Mouse (Mus musculus): Measurements from ENCODE around the gene Acvr2a.

Acvr2a gene

GRCm38 (mm10) chr2:48885945-48886344 lies 72.0 kb downstream of the Acvr2a start:
- peak; percentile 77 to 90 for DNase-seq

- DNase-seq: no peak
Observed at GRCm38 (mm10) chr2:48895186-48895585, 81.3 kb downstream of the Acvr2a start.

GRCm38 (mm10) chr2:48908866-48909265 lies 95.0 kb downstream of the Acvr2a start:
- peak; percentile 22 to 41 for DNase-seq

- DNase-seq: peak; percentile 17 to 21
Observed at GRCm38 (mm10) chr2:48914185-48914584, 100.3 kb downstream of the Acvr2a start.

- no peak for DNase-seq
Observed at GRCm38 (mm10) chr2:48915832-48916231, 101.9 kb downstream of the Acvr2a start.

- DNase-seq: no peak
Observed at GRCm38 (mm10) chr2:48935058-48935457, 121.1 kb downstream of the Acvr2a start.

GRCm38 (mm10) chr2:48947761-48948160 lies 133.9 kb downstream of the Acvr2a start:
- DNase-seq: no peak

- DNase-seq: peak; percentile 100
Observed at GRCm38 (mm10) chr2:48948841-48949584, 135.1 kb downstream of the Acvr2a start, which contains the start of gene Mbd5. Gene Mbd5 (plus strand): TSS chr2:48949508.

- DNase-seq: peak in 1 of 2 experiments; percentile 64
Observed at GRCm38 (mm10) chr2:48949743-48950251, 135.9 kb downstream of the Acvr2a start.

GRCm38 (mm10) chr2:48950252-48950315 lies 136.2 kb downstream of the Acvr2a start, which contains the start of gene Orc4:
Gene Orc4 (minus strand): TSS chr2:48950277.
- DNase-seq: no peak

- DNase-seq: peak in 1 of 2 experiments; percentile 38
Observed at GRCm38 (mm10) chr2:48950316-48950880, 136.5 kb downstream of the Acvr2a start.

Measured in cerebellum, postnatal 10 days (tissue).